Mouse (Mus musculus) lung, embryonic 15.5 days (tissue): ENCODE results near the gene Galnt9. TPM values are rescaled to one million over a fixed set of nuclear protein-coding genes. Genes with fewer than 3 reads are reported as not detected.

Experiments
- ATAC-seq: fragments of 200-750 bp; cut with Nextera tagmentation; 2 replicates; pipeline ENCODE4 v1.8.0; 2017; ENCODE audit warnings: moderate number of reproducible peaks, borderline replicate concordance; ENCODE audit not compliant: low FRiP score, low TSS enrichment; ENCODE audit errors: extremely low read depth
- H3K27ac ChIP-seq: fragments of 300-500 bp; sonication (generic); 2 replicates; pipeline ENCODE4 v1.5.1; 2015; ENCODE audit warnings: moderate library complexity, mild to moderate bottlenecking, inconsistent platforms
- H3K27me3 ChIP-seq: fragments of 300-500 bp; sonication (generic); 2 replicates; pipeline ENCODE4 v1.6.1; 2015; ENCODE audit warnings: inconsistent platforms
- H3K36me3 ChIP-seq: fragments of 300-500 bp; sonication (generic); 2 replicates; pipeline ENCODE4 v1.6.1; 2015; ENCODE audit warnings: inconsistent platforms
- H3K4me1 ChIP-seq: fragments of 300-500 bp; sonication (generic); 2 replicates; pipeline ENCODE4 v1.6.1; 2015; ENCODE audit warnings: inconsistent platforms
- H3K4me2 ChIP-seq: fragments of 300-500 bp; sonication (generic); 2 replicates; pipeline ENCODE4 v1.6.1; 2015; ENCODE audit warnings: inconsistent platforms, mild to moderate bottlenecking, moderate library complexity
- H3K4me3 ChIP-seq: fragments of 300-500 bp; sonication (generic); 2 replicates; pipeline ENCODE4 v1.5.1; 2015; ENCODE audit warnings: mild to moderate bottlenecking, inconsistent platforms
- H3K9ac ChIP-seq: fragments of 300-500 bp; sonication (generic); 2 replicates; pipeline ENCODE4 v1.6.1; 2015; ENCODE audit warnings: inconsistent platforms
- H3K9me3 ChIP-seq: fragments of 300-500 bp; sonication (generic); 2 replicates; pipeline ENCODE4 v1.6.1; 2016; ENCODE audit warnings: inconsistent platforms
- WGBS: fragments of 180-500 bp; shearing (Covaris S2); methylation state at CpG from one replicate; pipeline ENCODE4 v1.1.7; 2015; 5-methylcytosine and 5-hydroxymethylcytosine counted together
- microRNA-seq: library from miRNA; unstranded; fragments of <30 nt; microRNA quantifications from one replicate; pipeline ENCODE4, GENCODE M21; 2016
- polyA plus RNA-seq: library from polyadenylated mRNA; unstranded; fragments of >200 nt; fragmentation: Nextera tagmentation; extraction: Ambion mirVana; gene quantifications from 2 replicates; pipeline ENCODE4 v1.2.1, GENCODE M21; 2015

The Galnt9 gene
- polyA plus RNA-seq, 1 experiment from 2014 or later = 0.25 TPM

DNA sequence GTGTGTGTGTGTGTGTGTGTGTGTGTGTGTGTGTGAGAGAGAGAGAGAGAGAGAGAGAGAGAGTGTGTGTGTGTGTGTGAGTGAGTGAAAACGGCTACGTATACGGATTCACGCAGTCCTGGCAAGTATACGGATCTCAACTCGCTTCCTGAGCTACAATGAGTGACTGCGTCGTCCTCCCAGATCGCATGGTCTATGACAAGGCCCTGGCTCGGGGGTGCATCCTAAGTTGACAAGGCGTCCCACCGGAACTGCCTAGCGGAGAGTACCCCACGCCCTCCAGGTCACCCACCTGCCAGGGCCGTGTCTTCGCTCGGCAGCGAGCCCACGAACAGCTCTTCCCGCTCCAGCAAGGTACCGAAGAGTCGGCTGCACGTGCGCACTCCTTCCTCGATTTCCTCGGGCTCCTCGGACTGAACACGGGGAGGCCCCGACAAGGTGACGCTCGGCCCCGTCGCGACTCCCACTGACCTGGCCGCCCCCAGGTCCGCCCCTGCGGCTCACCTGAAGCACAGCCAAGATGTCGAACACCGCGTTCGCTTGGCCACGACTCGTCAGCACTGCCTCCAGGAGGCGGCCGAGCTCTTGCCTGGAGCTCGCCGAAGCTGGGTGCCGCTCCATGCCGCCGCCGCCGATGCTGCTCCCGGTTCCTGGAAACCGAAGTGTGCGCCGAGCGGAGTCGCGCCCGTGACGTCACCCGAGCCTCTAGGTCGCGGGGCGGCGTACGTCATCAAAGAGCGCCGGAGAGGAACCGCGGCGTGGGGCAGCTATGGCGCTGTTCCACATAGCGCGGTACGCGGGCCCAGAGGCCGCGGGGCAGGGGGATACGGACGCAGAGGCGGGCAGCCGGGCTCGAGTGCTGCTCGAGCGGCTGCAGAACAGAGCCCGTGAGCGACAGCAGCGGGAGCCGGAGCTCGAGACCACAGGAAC lies 108.8 kb downstream of the Galnt9 start, which contains the start of the genes Noc4l and Ddx51:
TSS of gene Noc4l (minus strand) at position 699 of the 930 bp plus-strand sequence.
TSS of gene Ddx51 (plus strand) at position 733 of the 930 bp plus-strand sequence.
- H3K4me1 ChIP-seq = peaks cover 17% of the 10 kb centered on the region
- H3K36me3 ChIP-seq = peaks cover 67% of the 10 kb centered on the region
- H3K27ac ChIP-seq = peak within 1 kb of the TSS; percentile 1; the same call in 1 of the 2 replicates
- ATAC-seq = peak; percentile 80
- H3K9ac ChIP-seq = peak within 1 kb of the TSS; percentile 88
- peak within 1 kb of the TSS; percentile 77 for H3K4me3 ChIP-seq
- H3K27me3 ChIP-seq = no peaks in the 10 kb centered on the region
- WGBS = 1% methylated on average over 91 of the region's 91 CpGs
- peak within 1 kb of the TSS; percentile 89 for H3K4me2 ChIP-seq
- H3K9me3 ChIP-seq = no peaks in the 10 kb centered on the region

DNA sequence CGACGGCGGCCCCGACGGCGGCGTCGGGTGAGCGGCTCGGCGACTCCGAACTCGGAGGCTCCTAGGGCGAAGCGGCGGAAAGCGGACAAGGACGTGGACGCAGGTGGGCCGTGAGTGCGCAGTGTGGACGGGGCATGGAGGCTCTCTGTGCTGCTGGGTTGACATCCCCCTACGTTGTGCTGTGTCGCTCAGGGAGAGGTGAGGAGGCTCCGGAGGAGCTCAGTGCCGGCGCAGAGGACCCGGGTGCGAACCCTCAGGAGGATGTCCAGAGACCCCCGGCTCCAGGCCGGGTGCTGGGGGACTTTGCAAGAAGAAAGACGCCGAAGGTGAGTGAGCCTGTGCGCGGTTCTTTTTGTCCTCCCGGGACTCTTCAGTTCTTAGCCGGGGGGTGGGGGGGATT lies 109.5 kb downstream of the Galnt9 start:
- ATAC-seq = peak; percentile 47; the same call in 1 of the 2 replicates
- WGBS = 3% methylated on average over 37 of the region's 37 CpGs
- Histone ChIP-seq H3K9me3 (no peaks in the 10 kb centered on the region), H3K4me1 (peaks cover 17% of the 10 kb centered on the region), H3K27me3 (no peaks in the 10 kb centered on the region), H3K36me3 (peaks cover 67% of the 10 kb centered on the region), H3K9ac (peak overlapping the region; percentile 88), H3K27ac (no peak overlapping the region), H3K4me3 (peak overlapping the region; percentile 77), H3K4me2 (peak overlapping the region; percentile 89)

DNA sequence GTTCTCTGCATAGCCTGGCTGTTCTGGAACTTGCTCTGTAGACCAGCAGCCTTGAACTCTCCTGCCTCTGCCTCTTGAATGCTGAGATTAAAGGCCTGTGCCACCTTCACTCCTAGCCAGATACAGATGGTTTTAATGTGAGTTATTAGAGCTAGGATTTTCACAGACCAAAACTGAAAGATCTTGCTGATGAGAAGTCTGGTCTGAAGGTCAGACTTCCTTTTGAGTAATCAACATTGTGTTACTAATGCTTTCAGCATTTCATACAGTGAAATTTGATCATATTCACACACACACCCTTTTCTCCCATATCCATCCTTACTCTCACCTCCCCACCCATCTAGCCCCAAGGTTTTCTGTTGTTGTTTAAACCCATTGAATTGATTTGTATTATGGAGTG lies 115.5 kb downstream of the Galnt9 start:
- H3K4me3 ChIP-seq = no peak overlapping the region
- H3K4me1 ChIP-seq = peaks cover 2% of the 10 kb centered on the region
- no peaks in the 10 kb centered on the region for H3K27me3 ChIP-seq
- H3K4me2 ChIP-seq = no peak overlapping the region
- H3K27ac ChIP-seq = no peak overlapping the region
- no peak for ATAC-seq
- H3K9me3 ChIP-seq = no peaks in the 10 kb centered on the region
- H3K36me3 ChIP-seq = peaks cover 81% of the 10 kb centered on the region
- no peak overlapping the region for H3K9ac ChIP-seq

DNA sequence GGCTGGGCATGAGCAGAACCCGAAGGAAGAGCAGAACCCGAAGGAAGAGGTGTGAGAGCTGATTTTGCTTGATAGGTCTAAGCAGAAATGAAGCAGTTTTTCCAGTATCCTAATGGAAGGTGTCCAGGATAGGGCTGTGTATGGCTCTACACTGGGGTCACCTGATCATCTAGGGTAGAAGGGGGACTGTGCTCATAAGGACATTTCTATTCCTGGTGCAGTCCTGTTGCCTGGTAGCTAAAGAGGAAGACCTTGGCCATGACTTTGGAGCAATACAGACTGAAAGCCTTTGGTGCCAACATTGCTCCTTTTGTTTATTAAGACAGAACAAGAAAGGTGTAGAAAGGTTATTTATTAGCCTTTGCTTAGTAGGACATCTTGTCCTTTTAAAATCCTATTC lies 119.9 kb downstream of the Galnt9 start:
- H3K27me3 ChIP-seq = no peaks in the 10 kb centered on the region
- no peak for ATAC-seq
- H3K36me3 ChIP-seq = peaks cover 83% of the 10 kb centered on the region
- no peak overlapping the region for H3K9ac ChIP-seq
- no peak overlapping the region for H3K27ac ChIP-seq
- 89% methylated on average over 2 of the region's 2 CpGs for WGBS
- H3K9me3 ChIP-seq = no peaks in the 10 kb centered on the region
- no peaks in the 10 kb centered on the region for H3K4me1 ChIP-seq
- no peak overlapping the region for H3K4me2 ChIP-seq
- H3K4me3 ChIP-seq = no peak overlapping the region

DNA sequence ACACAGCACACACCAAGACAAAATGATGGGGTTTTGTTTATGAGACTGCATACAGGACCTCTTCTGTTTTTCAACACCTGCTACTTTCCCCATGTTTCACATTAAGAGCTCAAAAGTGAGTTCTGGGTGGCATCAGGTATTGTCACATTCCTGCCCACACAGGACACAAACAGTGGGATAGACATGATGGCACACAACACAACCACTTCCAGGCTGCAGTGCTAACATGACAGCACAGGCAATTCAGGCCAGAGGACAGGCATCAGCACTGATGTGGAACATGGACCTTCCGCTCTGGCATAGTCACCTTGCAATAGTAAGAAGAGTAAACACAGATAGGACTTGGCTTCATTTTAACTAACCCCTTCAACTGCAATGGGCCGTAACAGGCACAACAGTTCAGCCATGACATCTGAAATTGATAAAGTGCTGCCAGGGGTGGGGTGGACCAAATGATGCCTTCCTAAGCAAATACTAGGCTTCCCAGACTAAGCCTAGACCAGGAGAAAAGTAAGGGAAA lies 120.7 kb downstream of the Galnt9 start:
- no peaks in the 10 kb centered on the region for H3K27me3 ChIP-seq
- no peak overlapping the region for H3K27ac ChIP-seq
- H3K4me3 ChIP-seq = no peak overlapping the region
- 91% methylated on average over 2 of the region's 2 CpGs for WGBS
- no peak for ATAC-seq
- H3K9ac ChIP-seq = no peak overlapping the region
- peaks cover 82% of the 10 kb centered on the region for H3K36me3 ChIP-seq
- no peak overlapping the region for H3K4me2 ChIP-seq
- no peaks in the 10 kb centered on the region for H3K4me1 ChIP-seq
- H3K9me3 ChIP-seq = no peaks in the 10 kb centered on the region

DNA sequence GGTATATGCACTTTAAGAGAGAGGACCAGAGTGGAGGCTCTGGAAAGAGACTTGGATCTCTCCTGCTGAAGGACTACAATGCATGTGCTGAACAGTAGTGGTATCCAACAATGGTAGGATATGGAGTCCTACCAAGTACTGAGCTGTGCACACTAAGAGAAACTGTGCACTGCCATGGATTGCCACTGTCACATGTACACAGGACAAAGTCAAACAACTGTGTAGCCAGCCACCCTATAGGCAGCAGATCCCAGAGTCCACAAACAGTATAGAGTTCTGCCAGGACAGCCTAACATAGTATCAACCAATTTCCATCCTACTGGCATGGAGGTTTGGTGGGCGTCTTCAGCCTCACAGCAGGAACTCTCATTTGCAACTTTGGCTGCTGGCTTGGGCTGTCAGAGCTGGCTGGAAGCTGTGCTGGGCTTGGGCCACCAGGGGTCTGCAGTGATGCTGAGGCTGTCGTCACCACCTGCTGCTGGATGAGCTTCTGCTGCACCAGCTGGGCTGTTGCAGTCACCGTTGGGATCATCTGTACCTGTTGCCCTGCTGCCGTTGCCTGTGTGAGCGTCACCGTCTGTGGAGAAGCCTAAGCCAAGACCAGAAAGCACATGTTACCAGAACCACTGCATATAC lies 121.4 kb downstream of the Galnt9 start:
- Histone ChIP-seq H3K4me2 (no peak overlapping the region), H3K4me1 (no peaks in the 10 kb centered on the region), H3K36me3 (peaks cover 82% of the 10 kb centered on the region), H3K27ac (no peak overlapping the region), H3K9ac (no peak overlapping the region), H3K27me3 (no peaks in the 10 kb centered on the region), H3K9me3 (no peaks in the 10 kb centered on the region), H3K4me3 (no peak overlapping the region)
- WGBS = 66% methylated on average over 6 of the region's 6 CpGs
- no peak; the same call in 1 of the 2 replicates for ATAC-seq

Small RNA genes lying within 50 kb of the gene (microRNA-seq; reads per million reads assigned to microRNA genes)
- 1.9 reads per million, percentile 4 among the genes with 10 or more reads in this experiment for gene Mir7026

Other genes starting within 250 kb of the Galnt9 start
- gene P2rx2, start 201.1 kb upstream of the Galnt9 start, polyA plus RNA-seq = 13.9 and 15.1 TPM in 2 replicates
- gene Lrcol1, start 199.6 kb upstream of the Galnt9 start, polyA plus RNA-seq = 1.9 and 2.8 TPM in 2 replicates
- gene Fbrsl1, start 95.9 kb upstream of the Galnt9 start, polyA plus RNA-seq = 10.6 and 12.7 TPM in 2 replicates
- gene Noc4l, start 109.1 kb downstream of the Galnt9 start, polyA plus RNA-seq = 53.4 and 55.1 TPM in 2 replicates
- 22.0 and 27.7 TPM in 2 replicates for gene Ddx51, start 109.1 kb downstream of the Galnt9 start, polyA plus RNA-seq
- 38.8 and 46.5 TPM in 2 replicates for gene Ep400, start 226.4 kb downstream of the Galnt9 start, polyA plus RNA-seq
- 35.1 and 36.0 TPM in 2 replicates for gene Pus1, start 236.3 kb downstream of the Galnt9 start, polyA plus RNA-seq